Mouse (Mus musculus): ENCODE measurements around the gene Entpd5. TPM values are rescaled to one million over a fixed set of nuclear protein-coding genes. Genes with fewer than 3 reads are reported as not detected.

Gene Entpd5
- polyA plus RNA-seq, 1 experiment, result 13.7 TPM

DNA sequence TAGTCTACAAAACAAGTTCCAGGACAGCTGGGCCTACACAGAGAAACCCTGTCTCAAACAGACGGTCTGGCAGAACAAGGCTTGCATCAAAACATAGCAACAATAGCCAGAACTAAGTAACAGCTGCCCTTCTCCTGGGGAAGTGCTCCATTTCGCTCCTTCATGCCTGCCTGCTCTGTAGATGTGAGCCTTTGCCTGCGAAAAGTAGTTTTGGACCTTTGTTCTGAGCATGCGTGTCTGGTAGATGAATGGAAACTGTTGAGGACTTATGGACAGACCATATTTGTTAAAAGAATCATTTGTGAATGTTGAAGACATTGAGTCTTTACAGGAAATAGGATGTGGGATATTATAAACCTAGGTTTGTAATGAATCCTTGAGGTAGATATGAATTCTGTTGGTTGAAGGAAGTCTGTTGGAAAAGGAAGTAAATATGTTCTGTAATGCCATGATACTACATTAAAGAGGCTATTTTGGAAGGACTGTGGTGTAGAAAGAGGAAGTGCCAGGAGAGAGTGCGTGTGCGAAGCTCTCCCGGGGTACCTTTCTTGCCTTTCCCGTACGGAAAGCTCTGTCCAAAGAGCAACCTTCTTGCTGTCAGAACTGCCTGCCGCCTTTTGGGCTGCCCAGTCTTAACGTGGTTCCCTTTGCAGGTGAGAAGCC is 71.7 kb downstream of the Entpd5 start:
- no peak for DNase-seq (ENCODE audit: low read depth)

DNA sequence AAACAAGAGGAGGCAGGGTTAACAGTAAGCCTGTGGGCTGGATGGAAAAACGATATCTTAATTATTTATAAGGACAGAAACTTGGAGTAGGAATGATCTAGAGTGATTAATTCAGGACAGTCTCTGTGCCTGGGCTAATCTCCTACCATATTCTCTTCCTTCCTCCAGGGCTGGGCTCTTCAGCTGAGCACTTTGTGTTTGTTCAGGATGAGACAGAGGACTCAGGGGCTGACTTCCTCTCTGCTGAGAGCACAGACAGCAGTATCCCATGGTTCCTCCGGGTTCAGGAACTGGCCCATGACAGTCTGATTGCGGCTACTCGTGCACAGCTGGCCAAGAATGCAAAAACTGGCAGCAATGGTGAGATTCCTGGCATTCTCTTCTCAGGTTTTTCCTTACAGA is 81.7 kb downstream of the Entpd5 start:
- no peak for DNase-seq (ENCODE audit: low read depth)

Other genes with a start within 250 kb of the Entpd5 start
- 11.2 and 16.1 TPM in 2 replicates for gene Elmsan1, start 190.1 kb downstream of the Entpd5 start, polyA plus RNA-seq (2012; rRNA removed)
- gene Ptgr2, start 123.8 kb downstream of the Entpd5 start, polyA plus RNA-seq (2012; rRNA removed), result 21.5 and 29.9 TPM in 2 replicates
- gene Zfp410, start 92.2 kb downstream of the Entpd5 start, polyA plus RNA-seq (2012; rRNA removed), result 31.6 and 36.2 TPM in 2 replicates
- 37.0 and 48.9 TPM in 2 replicates for gene Coq6, start 47.4 kb downstream of the Entpd5 start, polyA plus RNA-seq (2012; rRNA removed)
- 1.2 and 1.3 TPM in 2 replicates for gene Fam161b, start 47.2 kb downstream of the Entpd5 start, polyA plus RNA-seq (2012; rRNA removed)
- gene Bbof1, start within 50 bp of the Entpd5 start, polyA plus RNA-seq (2012; rRNA removed), result 0.47 and 0.51 TPM in 2 replicates
- gene Rnf113a2, start 8.2 kb upstream of the Entpd5 start, polyA plus RNA-seq (2012; rRNA removed), result 7.6 and 10.6 TPM in 2 replicates
- 158 and 164 TPM in 2 replicates for gene Aldh6a1, start 42.0 kb upstream of the Entpd5 start, polyA plus RNA-seq (2012; rRNA removed)
- 14.3 and 24.5 TPM in 2 replicates for gene Lin52, start 42.4 kb upstream of the Entpd5 start, polyA plus RNA-seq (2012; rRNA removed)
- gene Vsx2, start 160.7 kb upstream of the Entpd5 start, polyA plus RNA-seq (2012; rRNA removed), result not detected in 2 replicates
- gene Abcd4, start 208.4 kb upstream of the Entpd5 start, polyA plus RNA-seq (2012; rRNA removed), result 14.9 and 19.3 TPM in 2 replicates
- gene Vrtn, start 232.0 kb upstream of the Entpd5 start, polyA plus RNA-seq (2012; rRNA removed), result not detected in 2 replicates

Data from gonadal fat pad, adult 2 months (tissue).